Comparison of ENCODE assay signal across 12 mouse cellular contexts in genomic region chr8:61572697-61573096, GRCm38 (mm10).
"Had no signal": no experiment of that assay in that cellular context is flagged by ENCODE, and none has a peak within 500 bp of the region (broad histone marks: within the 10 kb centered on the region; RNA-seq: fewer than 3 reads in every experiment).

No protein-coding gene starts in this region.

- DNase-seq: kidney, adult 8-10 months; kidney, postnatal 36 days; layer of hippocampus, adult 9-11 months; layer of hippocampus, postnatal 36 days; thymus, postnatal 36 days had no signal

- H3K27ac ChIP-seq: kidney, postnatal 0 days; limb, embryonic 15.5 days; liver, embryonic 15.5 days; midbrain, embryonic 15.5 days; neural tube, embryonic 12.5 days had no signal

- H3K36me3 ChIP-seq: liver, embryonic 15.5 days; midbrain, embryonic 15.5 days; neural tube, embryonic 12.5 days had no signal

- H3K4me3 ChIP-seq: limb, embryonic 15.5 days; liver, embryonic 15.5 days; midbrain, embryonic 15.5 days; neural tube, embryonic 12.5 days had no signal

- H3K27me3 ChIP-seq: limb, embryonic 15.5 days; liver, embryonic 15.5 days; midbrain, embryonic 15.5 days; neural tube, embryonic 12.5 days had no signal

- H3K4me2 ChIP-seq: limb, embryonic 15.5 days; liver, embryonic 15.5 days; midbrain, embryonic 11.5 days; midbrain, embryonic 15.5 days; neural tube, embryonic 12.5 days had no signal

- H3K9ac ChIP-seq: limb, embryonic 15.5 days; liver, embryonic 15.5 days; midbrain, embryonic 15.5 days; neural tube, embryonic 12.5 days had no signal

- H3K4me1 ChIP-seq: midbrain, embryonic 15.5 days; neural tube, embryonic 12.5 days had no signal

- ATAC-seq: intestine, postnatal 0 days; midbrain, embryonic 15.5 days had no signal

- H3K9me3 ChIP-seq: limb, embryonic 15.5 days; liver, embryonic 15.5 days; midbrain, embryonic 15.5 days; neural tube, embryonic 12.5 days had no signal
